Mouse (Mus musculus) ES-Bruce4 (cell line): Measurements from ENCODE around the gene H2-M3. TPM values are rescaled to one million over a fixed set of nuclear protein-coding genes. Genes with fewer than 3 reads are reported as not detected.

Experiments
- H3K27ac ChIP-seq: 2 replicates; pipeline ENCODE4 v1.5.1; 2012; ENCODE audit warnings: low read length, inconsistent platforms; ENCODE audit not compliant: insufficient read depth
- H3K27me3 ChIP-seq: 2 replicates; pipeline ENCODE4 v1.6.1; 2012; ENCODE audit warnings: mild to moderate bottlenecking, low read length, inconsistent platforms; ENCODE audit not compliant: control insufficient read depth, poor library complexity, insufficient read depth, severe bottlenecking
- H3K36me3 ChIP-seq: 2 replicates; pipeline ENCODE4 v1.6.1; 2012; ENCODE audit warnings: inconsistent platforms, mild to moderate bottlenecking, low read length, moderate library complexity; ENCODE audit not compliant: control insufficient read depth, poor library complexity, insufficient read depth, severe bottlenecking
- H3K4me1 ChIP-seq: one replicate; pipeline ENCODE4 v1.8.1; 2011; ENCODE audit warnings: low read length; ENCODE audit not compliant: control insufficient read depth, insufficient read depth
- H3K4me3 ChIP-seq: 2 replicates; pipeline ENCODE4 v1.5.1; 2011; ENCODE audit warnings: low read depth, mild to moderate bottlenecking, low read length
- H3K9ac ChIP-seq: 2 replicates; pipeline ENCODE4 v1.6.1; 2012; ENCODE audit warnings: low read depth, mild to moderate bottlenecking, inconsistent platforms; ENCODE audit not compliant: poor library complexity, severe bottlenecking
- H3K9me3 ChIP-seq: replicated peaks from 2 replicates; pipeline ENCODE4 v1.6.1; 2012; ENCODE audit warnings: mild to moderate bottlenecking, low read length, inconsistent platforms; ENCODE audit not compliant: control insufficient read depth, poor library complexity, insufficient read depth, severe bottlenecking
- CTCF ChIP-seq: IDR thresholded peaks from one replicate; pipeline ENCODE4 v1.8.1; 2011; ENCODE audit warnings: low read depth, low read length
- EP300 ChIP-seq: IDR thresholded peaks from 2 replicates; pipeline ENCODE4 v1.6.1; 2011; ENCODE audit warnings: low read depth, low read length; ENCODE audit not compliant: insufficient read depth
- POLR2A ChIP-seq: IDR thresholded peaks from one replicate; pipeline ENCODE4 v1.8.1; 2011; ENCODE audit warnings: low read length; ENCODE audit not compliant: insufficient read depth
- polyA plus RNA-seq: library from polyadenylated mRNA; stranded (reverse); fragments of >200 nt; gene quantifications from 2 replicates; pipeline ENCODE4 v1.2.4, GENCODE M21; 2011; ENCODE audit warnings: low read depth; ENCODE audit not compliant: missing spikeins, insufficient read depth, insufficient read length

Gene H2-M3
- polyA plus RNA-seq, 1 experiment, result 3.4 TPM

GRCm38 (mm10) chr17:37283360-37283759 is 13.3 kb downstream of the H2-M3 start, which contains the start of gene Olfr99:
Gene Olfr99, minus strand, starts transcription at chr17:37283460.
- no peak for TF ChIP-seq CTCF
- TF ChIP-seq POLR2A, result no peak
- TF ChIP-seq EP300, result no peak
- Histone ChIP-seq H3K4me3 (no peak within 1 kb of the TSS), H3K36me3 (no peaks in the 10 kb centered on the region), H3K9ac (no peak within 1 kb of the TSS), H3K4me1 (no peaks in the 10 kb centered on the region), H3K27me3 (no peaks in the 10 kb centered on the region), H3K9me3 (no peaks in the 10 kb centered on the region), H3K27ac (no peak within 1 kb of the TSS)

DNA sequence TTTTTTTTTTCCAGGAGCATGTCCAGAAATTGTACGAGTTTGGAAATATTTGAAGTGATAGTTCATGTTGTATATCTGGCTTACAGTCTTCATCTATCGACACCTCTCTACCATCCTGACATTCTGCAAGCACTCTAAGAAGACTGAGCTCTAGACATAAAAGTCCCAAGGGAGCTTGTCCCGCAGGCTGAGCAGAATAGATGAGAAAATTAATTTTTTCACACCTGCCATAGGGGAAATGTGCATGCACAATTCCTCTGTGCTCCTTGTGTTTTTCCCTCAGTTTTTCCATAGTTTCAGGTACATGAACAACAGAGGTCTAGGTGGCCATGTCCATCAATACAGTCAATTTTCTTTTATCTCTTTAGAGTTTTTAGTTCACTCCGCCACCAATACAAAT is 34.2 kb downstream of the H2-M3 start, which contains the start of gene Olfr101:
Gene Olfr101 (minus strand): TSS at position 101 of the 400 bp plus-strand sequence.
- no peak within 1 kb of the TSS for H3K9ac ChIP-seq

GRCm38 (mm10) chr17:37308483-37308882 is 38.5 kb downstream of the H2-M3 start:
- no peaks in the 10 kb centered on the region for H3K9me3 ChIP-seq
- no peaks in the 10 kb centered on the region for H3K4me1 ChIP-seq
- TF ChIP-seq EP300 (no peak), CTCF (no peak), POLR2A (no peak)

More for the DNA sequence above, 34.2 kb downstream of the H2-M3 start, which contains the start of gene Olfr101:
- H3K4me1 ChIP-seq, result no peaks in the 10 kb centered on the region
- H3K36me3 ChIP-seq, result no peaks in the 10 kb centered on the region
- no peak within 1 kb of the TSS for H3K27ac ChIP-seq
- no peak for TF ChIP-seq POLR2A
- TF ChIP-seq EP300, result no peak
- no peak for TF ChIP-seq CTCF
- no peaks in the 10 kb centered on the region for H3K9me3 ChIP-seq
- H3K27me3 ChIP-seq, result no peaks in the 10 kb centered on the region
- no peak within 1 kb of the TSS for H3K4me3 ChIP-seq

GRCm38 (mm10) chr17:37310146-37310699 is 40.2 kb downstream of the H2-M3 start:
- Histone ChIP-seq H3K9ac (no peak overlapping the region), H3K27me3 (no peaks in the 10 kb centered on the region), H3K27ac (no peak overlapping the region), H3K9me3 (no peaks in the 10 kb centered on the region), H3K4me3 (no peak overlapping the region), H3K4me1 (no peaks in the 10 kb centered on the region), H3K36me3 (no peaks in the 10 kb centered on the region)
- TF ChIP-seq EP300 (no peak), POLR2A (no peak), CTCF (no peak)

More at GRCm38 (mm10) chr17:37308483-37308882, 38.5 kb downstream of the H2-M3 start:
- Histone ChIP-seq H3K36me3 (no peaks in the 10 kb centered on the region), H3K4me3 (no peak overlapping the region), H3K27me3 (no peaks in the 10 kb centered on the region), H3K9ac (no peak overlapping the region), H3K27ac (no peak overlapping the region)

- no peak within 1 kb of the TSS for H3K9ac ChIP-seq
- H3K4me1 ChIP-seq, result no peaks in the 10 kb centered on the region
- TF ChIP-seq CTCF, result no peak
- TF ChIP-seq POLR2A, result no peak
- no peak for TF ChIP-seq EP300
- no peak within 1 kb of the TSS for H3K4me3 ChIP-seq
- no peaks in the 10 kb centered on the region for H3K36me3 ChIP-seq
- no peaks in the 10 kb centered on the region for H3K27me3 ChIP-seq
- H3K9me3 ChIP-seq, result no peaks in the 10 kb centered on the region; the same call in 1 of the 2 replicates
- no peak within 1 kb of the TSS for H3K27ac ChIP-seq
These were observed 46.9 kb downstream of the H2-M3 start, which contains the start of gene Olfr102 for GRCm38 (mm10) chr17:37316954-37317353. Gene Olfr102, minus strand, starts transcription at chr17:37317054.

Other genes with a start within 250 kb of the H2-M3 start
- not detected in 2 replicates for gene Mog, start 246.8 kb upstream of the H2-M3 start, polyA plus RNA-seq
- 163 and 180 TPM in 2 replicates for gene Gabbr1, start 224.3 kb upstream of the H2-M3 start, polyA plus RNA-seq
- 0.22 TPM in 1 of 2 replicates, not detected in the other for gene Olfr90, start 181.7 kb upstream of the H2-M3 start, polyA plus RNA-seq
- not detected in 2 replicates for gene Olfr91, start 171.9 kb upstream of the H2-M3 start, polyA plus RNA-seq
- gene Olfr92, start 150.1 kb upstream of the H2-M3 start, polyA plus RNA-seq, result not detected in 2 replicates
- 0.57 and 1.1 TPM in 2 replicates for gene Olfr93, start 108.7 kb upstream of the H2-M3 start, polyA plus RNA-seq
- 56.7 and 70.8 TPM in 2 replicates for gene Ubd, start 76.3 kb upstream of the H2-M3 start, polyA plus RNA-seq
- 0.37 TPM in 1 of 2 replicates, not detected in the other for gene Olfr94, start 69.2 kb upstream of the H2-M3 start, polyA plus RNA-seq
- gene Olfr95, start 57.1 kb upstream of the H2-M3 start, polyA plus RNA-seq, result 0.12 TPM in 1 of 2 replicates, not detected in the other
- not detected in 2 replicates for gene Olfr96, start 50.1 kb upstream of the H2-M3 start, polyA plus RNA-seq
- gene Olfr97, start 32.9 kb upstream of the H2-M3 start, polyA plus RNA-seq, result not detected in 2 replicates
- gene Olfr98, start 6.5 kb upstream of the H2-M3 start, polyA plus RNA-seq, result not detected in 2 replicates
- gene Olfr99, start 13.2 kb downstream of the H2-M3 start, polyA plus RNA-seq, result not detected in 2 replicates
- not detected in 2 replicates for gene Olfr101, start 34.1 kb downstream of the H2-M3 start, polyA plus RNA-seq
- gene Olfr102, start 46.8 kb downstream of the H2-M3 start, polyA plus RNA-seq, result not detected in 2 replicates
- not detected in 2 replicates for gene Olfr103, start 69.5 kb downstream of the H2-M3 start, polyA plus RNA-seq
- not detected in 2 replicates for gene Olfr104-ps, start 89.4 kb downstream of the H2-M3 start, polyA plus RNA-seq
- gene Olfr105-ps, start 108.8 kb downstream of the H2-M3 start, polyA plus RNA-seq, result not detected in 2 replicates
- gene Olfr106-ps, start 120.2 kb downstream of the H2-M3 start, polyA plus RNA-seq, result not detected in 2 replicates
- gene Olfr107, start 129.0 kb downstream of the H2-M3 start, polyA plus RNA-seq, result not detected in 2 replicates
- not detected in 2 replicates for gene Olfr108, start 175.3 kb downstream of the H2-M3 start, polyA plus RNA-seq
- not detected in 2 replicates for gene Olfr109, start 188.7 kb downstream of the H2-M3 start, polyA plus RNA-seq
- gene H2-M2, start 213.3 kb downstream of the H2-M3 start, polyA plus RNA-seq, result 0.52 TPM in 1 of 2 replicates, not detected in the other
- not detected in 2 replicates for gene Olfr110, start 222.2 kb downstream of the H2-M3 start, polyA plus RNA-seq
- not detected in 2 replicates for gene Olfr111, start 237.8 kb downstream of the H2-M3 start, polyA plus RNA-seq